Mouse (Mus musculus) cerebellum, adult 2 months (tissue): Measurements from ENCODE around the gene Fth1.

Experiments used
- CTCF ChIP-seq: fragments of 200-500 bp; IDR thresholded peaks from 2 replicates; pipeline ENCODE4 v1.5.1; 2011; ENCODE audit warnings: low read depth, mild to moderate bottlenecking, control low read depth, low read length, moderate library complexity, borderline replicate concordance; ENCODE audit not compliant: insufficient read depth
- POLR2A ChIP-seq: fragments of 200-500 bp; IDR thresholded peaks from 2 replicates; pipeline ENCODE4 v1.6.1; 2011; ENCODE audit warnings: low read length, control low read depth, borderline replicate concordance; ENCODE audit not compliant: insufficient read depth

DNA sequence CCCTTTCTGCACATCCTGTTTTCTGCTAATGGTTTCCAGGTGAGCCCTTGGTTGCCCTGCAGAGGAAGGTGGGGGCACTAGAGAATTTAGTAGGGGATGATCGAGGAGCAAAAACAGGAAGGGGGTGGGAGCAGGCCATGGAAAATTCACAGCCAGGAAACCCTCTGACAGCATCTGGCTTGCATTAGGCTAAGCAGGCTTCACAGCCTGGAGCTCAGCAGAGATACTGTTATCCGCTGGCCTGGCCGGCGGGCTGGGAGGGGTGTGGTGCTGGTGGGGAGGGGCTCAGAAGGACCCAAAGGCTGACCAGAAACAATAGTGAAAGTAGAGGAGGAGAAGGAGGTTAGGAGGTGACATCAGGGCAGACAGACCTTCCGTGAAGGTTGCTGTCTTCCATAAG, 33.5 kb downstream of the Fth1 start:
- TF ChIP-seq CTCF (no peak), POLR2A (no peak)
